Mouse (Mus musculus) E14TG2a.4 (cell line): Measurements from ENCODE around the gene Acadl.
A peak's percentile ranks its signal among the peaks of the same experiment; 100 is the strongest.

Experiments used
- H3K27me3 ChIP-seq: 2 replicates; pipeline ENCODE4 v1.6.1; 2014; ENCODE audit warnings: low read length, control low read depth; ENCODE audit not compliant: insufficient read depth
- H3K36me3 ChIP-seq: 2 replicates; pipeline ENCODE4 v1.6.1; 2014; ENCODE audit warnings: low read length, control low read depth; ENCODE audit not compliant: insufficient read depth
- H3K4me1 ChIP-seq: replicated peaks from 2 replicates; pipeline ENCODE4 v1.6.1; 2014; ENCODE audit warnings: low read depth, low read length, control low read depth
- H3K4me3 ChIP-seq: replicated peaks from 2 replicates; pipeline ENCODE4 v1.5.1; 2014; ENCODE audit warnings: mild to moderate bottlenecking, low read length
- H3K9me3 ChIP-seq: 2 replicates; pipeline ENCODE4 v1.6.1; 2014; ENCODE audit warnings: low read length, control low read depth
- CTCF ChIP-seq: conservative IDR thresholded peaks from 2 replicates; pipeline ENCODE4 v1.5.1; 2014; ENCODE audit warnings: low read length
- NANOG ChIP-seq: IDR thresholded peaks from 2 replicates; pipeline ENCODE4 v1.6.1; 2014; ENCODE audit warnings: borderline replicate concordance, low read length, mixed read lengths
- POU5F1 ChIP-seq: IDR thresholded peaks from 2 replicates; pipeline ENCODE4 v1.6.1; 2014; ENCODE audit warnings: low read length, borderline replicate concordance

Acadl gene

DNA sequence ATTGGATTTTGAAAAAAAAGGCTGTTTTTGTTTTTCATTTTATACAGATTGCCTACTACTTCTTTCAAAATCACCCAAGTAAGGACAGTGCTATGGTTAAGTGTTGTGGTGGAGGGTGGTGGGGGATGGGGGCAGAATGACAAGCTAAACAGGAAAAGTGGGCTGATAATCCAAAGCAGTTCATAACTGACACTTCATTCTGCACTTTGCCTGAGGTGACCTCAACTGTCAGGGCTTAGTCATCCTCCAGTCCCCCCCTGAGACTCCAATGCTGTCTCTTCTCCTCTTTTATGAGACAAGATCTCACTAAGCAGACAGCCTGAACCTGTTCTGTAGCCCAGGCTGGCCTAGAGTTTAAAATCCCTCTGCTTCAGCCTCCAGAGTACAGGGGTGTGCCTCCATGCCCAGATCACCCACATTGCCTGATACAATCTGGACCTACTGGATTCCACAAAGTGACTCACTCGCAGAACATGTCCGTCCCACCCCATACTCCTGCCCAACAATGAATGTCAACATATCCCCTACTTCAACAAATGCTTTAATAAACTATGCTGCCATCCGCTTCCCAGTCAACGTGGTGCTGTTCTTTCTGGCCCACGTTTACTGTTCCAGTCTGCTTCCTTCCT lies 17.3 kb downstream of the Acadl start:
- no peaks in the 10 kb centered on the region for H3K27me3 ChIP-seq
- no peaks in the 10 kb centered on the region for H3K36me3 ChIP-seq
- no peak overlapping the region for H3K4me3 ChIP-seq
- H3K9me3 ChIP-seq, result no peaks in the 10 kb centered on the region
- no peak for TF ChIP-seq POU5F1
- TF ChIP-seq CTCF, result no peak
- TF ChIP-seq NANOG, result no peak
- no peaks in the 10 kb centered on the region for H3K4me1 ChIP-seq

DNA sequence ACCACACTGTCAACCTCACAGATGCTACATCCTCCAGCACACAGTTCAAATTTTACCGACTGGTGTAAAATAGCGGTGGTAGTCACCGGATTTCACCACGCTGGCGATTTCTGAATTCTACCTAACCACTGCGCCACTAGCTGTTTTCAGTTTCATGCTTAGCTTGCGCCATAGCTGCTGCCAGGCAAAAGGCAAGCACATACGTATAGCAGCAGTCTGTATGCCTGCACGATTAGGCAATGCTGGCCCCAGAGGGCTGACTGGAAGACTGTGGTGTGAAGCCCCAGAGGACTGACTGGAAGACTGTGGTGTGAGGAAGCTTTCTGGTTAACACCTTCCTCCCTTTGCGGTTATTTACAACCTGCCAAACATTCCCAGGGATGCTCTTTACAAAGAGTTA lies 21.1 kb downstream of the Acadl start:
- Histone ChIP-seq H3K36me3 (no peaks in the 10 kb centered on the region), H3K9me3 (no peaks in the 10 kb centered on the region), H3K4me3 (no peak overlapping the region), H3K4me1 (no peaks in the 10 kb centered on the region), H3K27me3 (no peaks in the 10 kb centered on the region)
- no peak for TF ChIP-seq NANOG
- TF ChIP-seq POU5F1, result no peak
- TF ChIP-seq CTCF, result no peak

DNA sequence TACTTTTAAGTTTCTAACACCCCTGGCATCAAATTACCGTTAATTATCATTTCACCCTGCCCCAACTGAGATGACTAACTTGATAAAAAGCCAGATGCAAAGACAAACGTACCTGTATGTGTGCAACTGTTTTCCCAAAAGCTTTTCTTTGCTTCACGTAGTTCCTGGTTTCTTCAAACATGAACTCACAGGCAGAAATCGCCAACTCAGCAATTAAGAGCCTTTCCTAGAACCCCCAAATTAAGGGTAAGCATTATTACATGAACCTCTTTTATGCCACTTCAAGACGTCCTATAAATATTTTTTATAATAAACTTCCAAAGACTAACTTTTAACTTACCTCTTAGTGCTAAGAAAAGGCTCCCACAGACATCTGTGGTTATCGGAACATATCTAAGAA lies 21.6 kb downstream of the Acadl start:
- TF ChIP-seq NANOG, result no peak
- no peak for TF ChIP-seq POU5F1
- no peak for TF ChIP-seq CTCF
- Histone ChIP-seq H3K4me1 (no peaks in the 10 kb centered on the region), H3K36me3 (no peaks in the 10 kb centered on the region)

DNA sequence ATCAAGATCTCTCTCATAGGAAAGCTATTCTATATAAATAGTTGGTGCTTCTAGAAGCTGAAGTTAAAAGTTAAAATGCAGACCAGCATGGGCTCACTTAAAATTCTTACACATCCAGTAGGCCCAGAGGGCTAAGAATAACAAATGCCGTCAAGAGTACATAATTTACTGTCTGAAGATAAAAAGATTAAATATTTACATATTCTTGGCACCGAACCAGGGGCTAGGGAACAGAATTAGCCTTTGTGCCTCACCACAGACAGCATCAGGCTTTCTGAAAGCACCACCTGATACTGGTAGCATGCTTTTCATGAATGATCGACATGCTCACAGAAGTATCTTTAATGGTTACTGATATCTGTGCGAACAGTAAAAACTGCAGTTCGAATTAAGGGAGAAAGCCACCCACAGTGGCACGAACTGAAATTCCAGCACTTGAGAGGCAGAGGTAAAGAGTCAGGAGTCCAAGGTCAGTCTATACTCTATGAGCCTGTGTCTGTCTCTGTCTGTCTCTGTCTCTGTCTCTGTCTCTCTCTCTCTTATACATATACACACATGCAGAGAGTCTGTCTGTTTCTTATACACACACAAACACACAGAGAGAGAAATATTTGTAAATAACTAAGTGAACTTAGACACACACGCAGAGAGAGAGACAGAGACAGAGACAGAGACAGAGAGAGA lies 23.2 kb downstream of the Acadl start:
- H3K36me3 ChIP-seq, result no peaks in the 10 kb centered on the region
- H3K9me3 ChIP-seq, result no peaks in the 10 kb centered on the region
- no peaks in the 10 kb centered on the region for H3K27me3 ChIP-seq
- TF ChIP-seq POU5F1, result no peak
- no peak overlapping the region for H3K4me3 ChIP-seq
- H3K4me1 ChIP-seq, result no peaks in the 10 kb centered on the region

More for the DNA sequence above, 21.6 kb downstream of the Acadl start:
- Histone ChIP-seq H3K9me3 (no peaks in the 10 kb centered on the region), H3K4me3 (no peak overlapping the region), H3K27me3 (no peaks in the 10 kb centered on the region)

GRCm38 (mm10) chr1:66839135-66839534 lies 23.9 kb downstream of the Acadl start:
- H3K4me1 ChIP-seq, result no peaks in the 10 kb centered on the region
- H3K27me3 ChIP-seq, result no peaks in the 10 kb centered on the region
- H3K9me3 ChIP-seq, result no peaks in the 10 kb centered on the region
- no peak overlapping the region for H3K4me3 ChIP-seq
- no peaks in the 10 kb centered on the region for H3K36me3 ChIP-seq
- TF ChIP-seq CTCF (no peak), POU5F1 (no peak), NANOG (no peak)

- Histone ChIP-seq H3K4me1 (no peaks in the 10 kb centered on the region), H3K4me3 (no peak overlapping the region), H3K36me3 (no peaks in the 10 kb centered on the region), H3K27me3 (no peaks in the 10 kb centered on the region), H3K9me3 (no peaks in the 10 kb centered on the region)
- TF ChIP-seq NANOG, result no peak
- peak; percentile 67 for TF ChIP-seq CTCF
Observed at GRCm38 (mm10) chr1:66838184-66839042, 24.7 kb downstream of the Acadl start.

DNA sequence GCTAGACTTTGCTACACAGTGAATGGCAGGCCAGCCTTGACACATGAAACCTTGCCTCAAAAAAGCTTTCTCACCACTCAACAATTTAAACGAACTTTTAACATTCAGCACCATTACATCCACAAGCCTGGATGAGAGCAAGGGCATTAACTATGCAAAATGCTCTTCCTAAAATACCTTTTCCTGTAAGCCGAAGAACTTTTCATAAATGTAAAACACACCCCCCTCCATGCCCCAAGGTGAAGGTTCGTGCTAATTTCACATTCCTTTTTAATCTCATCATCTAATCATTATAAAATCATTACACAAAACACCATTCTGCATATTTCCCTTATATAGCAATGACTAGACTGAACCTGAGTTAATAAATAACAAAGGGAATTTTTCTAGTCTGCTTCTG lies 25.9 kb downstream of the Acadl start:
- no peak for TF ChIP-seq POU5F1
- no peak for TF ChIP-seq NANOG
- no peak for TF ChIP-seq CTCF
- Histone ChIP-seq H3K36me3 (no peaks in the 10 kb centered on the region), H3K4me1 (no peaks in the 10 kb centered on the region), H3K9me3 (no peaks in the 10 kb centered on the region), H3K27me3 (no peaks in the 10 kb centered on the region), H3K4me3 (no peak overlapping the region)

DNA sequence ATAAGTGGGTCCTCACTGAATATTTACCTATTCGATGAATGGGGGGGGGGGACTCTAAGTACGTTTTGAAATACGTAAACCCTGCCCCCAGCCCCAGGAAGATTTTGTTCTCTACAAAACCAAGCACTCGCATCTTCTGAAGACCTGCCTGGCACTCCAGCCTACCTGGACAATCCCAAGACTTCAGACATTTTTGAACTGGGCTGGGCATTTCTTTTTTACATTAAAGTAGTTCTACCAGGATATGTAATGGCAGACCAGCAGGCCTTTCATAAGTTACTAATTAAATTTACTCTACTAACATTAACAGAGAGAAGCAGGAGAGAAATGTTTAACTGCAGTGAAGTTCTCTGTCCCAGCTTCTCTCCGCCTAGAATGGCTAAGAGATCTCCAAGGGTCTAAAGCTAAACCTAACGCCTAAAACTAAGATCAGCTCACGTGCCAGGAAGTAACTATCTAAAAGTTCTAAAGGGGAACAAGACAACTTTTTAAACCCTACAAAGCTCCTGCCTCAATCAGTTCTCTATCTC lies 30.4 kb downstream of the Acadl start:
- no peaks in the 10 kb centered on the region for H3K27me3 ChIP-seq
- H3K9me3 ChIP-seq, result no peaks in the 10 kb centered on the region
- H3K4me1 ChIP-seq, result no peaks in the 10 kb centered on the region
- no peak overlapping the region for H3K4me3 ChIP-seq
- H3K36me3 ChIP-seq, result no peaks in the 10 kb centered on the region
- TF ChIP-seq POU5F1 (no peak), CTCF (no peak), NANOG (no peak)
